Mouse (Mus musculus) kidney, adult 2 months (tissue): Measurements from ENCODE around the gene Cideb.

ENCODE experiments used
- CTCF ChIP-seq: fragments of 200-500 bp; conservative IDR thresholded peaks from 2 replicates; pipeline ENCODE4 v1.5.1; 2011; ENCODE audit warnings: low read depth, mild to moderate bottlenecking, control low read depth, low read length, moderate library complexity, mixed read lengths; ENCODE audit not compliant: insufficient read depth, insufficient read length
- POLR2A ChIP-seq: fragments of 200-500 bp; IDR thresholded peaks from one replicate; pipeline ENCODE4 v1.6.1; 2011; ENCODE audit warnings: low read depth, low read length, control low read depth

DNA sequence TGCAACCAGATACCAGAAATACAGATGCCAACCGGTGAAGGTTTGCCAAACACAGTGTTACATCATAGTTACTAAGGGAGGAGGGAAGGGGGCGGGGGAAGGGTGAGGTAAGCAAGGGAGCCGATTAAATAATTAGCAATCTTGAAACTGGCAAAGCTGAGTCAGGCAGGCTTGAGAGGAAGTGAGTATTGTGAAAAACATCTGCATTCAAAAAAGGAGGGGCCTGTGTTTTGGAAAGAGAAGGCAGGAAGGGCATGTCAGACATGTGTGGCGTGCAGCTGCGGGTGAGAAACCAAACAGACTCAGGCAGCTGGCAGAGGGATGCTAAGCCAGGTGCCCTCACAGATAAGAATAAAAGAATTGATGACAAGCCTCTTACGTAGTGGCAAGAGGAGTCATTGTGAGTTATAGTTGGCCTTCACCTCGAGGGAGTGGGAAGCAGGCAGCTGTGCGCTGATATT is 33.8 kb downstream of the Cideb start:
- TF ChIP-seq POLR2A (no peak), CTCF (no peak)
